Comparison of ENCODE assay signal across 12 mouse cellular contexts in the genomic region with DNA sequence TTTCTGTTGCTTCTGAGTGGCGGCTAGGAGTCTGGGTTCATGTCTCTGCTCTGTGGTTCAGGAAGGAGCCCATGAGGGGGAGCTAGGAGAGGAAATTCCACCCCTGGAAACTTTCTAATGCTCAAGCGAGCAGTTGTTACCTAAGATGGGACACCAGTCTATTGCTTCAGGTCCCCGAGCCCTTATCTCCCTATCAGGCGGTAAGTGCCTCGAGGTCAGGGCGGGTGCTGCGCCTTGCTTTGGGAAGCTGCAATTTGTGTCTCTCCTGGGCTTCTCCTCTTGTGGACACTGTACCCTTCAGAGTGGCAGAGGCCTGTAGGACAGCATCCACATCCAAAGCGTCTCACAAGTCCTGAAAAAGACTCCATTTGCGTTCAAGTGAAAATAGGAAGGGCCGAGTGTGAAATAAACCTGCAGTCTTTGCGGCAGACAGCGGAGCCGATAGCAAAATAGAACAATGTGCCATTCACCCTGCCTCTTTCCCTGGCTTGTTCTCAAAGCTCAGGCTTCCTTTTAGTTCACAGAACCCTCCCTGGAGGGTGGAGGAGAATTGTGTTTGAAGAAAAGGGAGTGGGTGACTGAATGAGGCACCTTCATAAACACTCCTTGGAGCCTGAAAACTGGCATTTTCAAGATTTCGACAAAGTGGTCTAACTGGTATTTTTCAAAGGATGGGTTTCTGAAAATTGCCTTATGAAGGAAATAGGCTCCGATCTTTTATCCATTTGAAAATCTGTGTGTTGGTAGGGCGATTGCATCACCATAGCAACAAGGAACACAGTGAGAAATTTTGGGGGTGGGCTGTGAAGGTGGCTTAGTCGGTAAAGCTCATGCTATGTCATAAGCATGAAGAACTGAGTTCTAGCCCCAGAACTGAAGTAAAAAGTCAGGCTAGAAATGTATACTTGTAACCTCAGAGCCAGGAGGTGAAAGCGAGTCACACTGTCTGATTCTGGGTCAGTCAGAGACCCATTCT.
DNase-seq lines count a peak whose midpoint lies in the region; ATAC-seq and TF ChIP-seq lines count a peak whose summit lies in the region.
"Had no signal": no experiment of that assay in that cellular context is flagged by ENCODE, and none has a peak within 500 bp of the region (broad histone marks: within the 10 kb centered on the region; RNA-seq: fewer than 3 reads in every experiment).

No protein-coding gene starts in this region.

- no peaks in the 10 kb centered on the region for H3K36me3 ChIP-seq in lung, postnatal 0 days (ENCODE audit: insufficient read depth, low read length)
- no peaks in the 10 kb centered on the region for H3K36me3 ChIP-seq in forebrain, embryonic 12.5 days (replicated peaks)
- H3K36me3 ChIP-seq in stomach, postnatal 0 days (ENCODE audit: control insufficient read depth, insufficient read depth, low read length): no peaks in the 10 kb centered on the region
- H3K36me3 ChIP-seq: heart, embryonic 15.5 days; limb, embryonic 12.5 days had no signal

- ATAC-seq in lung, postnatal 0 days: 0 out of 2 replicates have a peak, but pooled peaks have one; percentile 25
- peak; percentile 37; the same call in 1 of the 2 replicates for ATAC-seq in forebrain, embryonic 12.5 days (ENCODE audit: low FRiP score)
- ATAC-seq in megakaryocyte, adult 5-6 weeks (ENCODE audit: poor library complexity, severe bottlenecking): peak; percentile 53
- no peak for ATAC-seq in stomach, postnatal 0 days (ENCODE audit: low FRiP score, low TSS enrichment)

- 46% methylated on average over 18 of the region's 18 CpGs for WGBS in lung, postnatal 0 days
- 28% methylated on average over 18 of the region's 18 CpGs for WGBS in forebrain, embryonic 12.5 days
- WGBS in stomach, postnatal 0 days: 50% methylated on average over 18 of the region's 18 CpGs

- no peak for TF ChIP-seq CTCF in lung, postnatal 0 days (IDR thresholded peaks at IDR 0.05)
- no peak for TF ChIP-seq CTCF in stomach, postnatal 0 days (IDR thresholded peaks at IDR 0.05; ENCODE audit: low read depth)

- H3K27me3 ChIP-seq in lung, postnatal 0 days (replicated peaks; ENCODE audit: insufficient read depth, low read length): no peaks in the 10 kb centered on the region
- no peaks in the 10 kb centered on the region for H3K27me3 ChIP-seq in forebrain, embryonic 12.5 days
- H3K27me3 ChIP-seq in stomach, postnatal 0 days (ENCODE audit: control insufficient read depth, insufficient read depth, low read length): no peaks in the 10 kb centered on the region
- H3K27me3 ChIP-seq: heart, embryonic 15.5 days; limb, embryonic 12.5 days had no signal

- H3K9me3 ChIP-seq in lung, postnatal 0 days (ENCODE audit: low read length): no peaks in the 10 kb centered on the region
- no peaks in the 10 kb centered on the region for H3K9me3 ChIP-seq in forebrain, embryonic 12.5 days
- no peaks in the 10 kb centered on the region for H3K9me3 ChIP-seq in stomach, postnatal 0 days (ENCODE audit: control insufficient read depth, low read length)
- H3K9me3 ChIP-seq: heart, embryonic 15.5 days; limb, embryonic 12.5 days had no signal

- H3K27ac ChIP-seq in lung, postnatal 0 days (ENCODE audit: low read length): no peak overlapping the region
- H3K27ac ChIP-seq in forebrain, embryonic 12.5 days: peak overlapping the region; percentile 63
- peak overlapping the region; percentile 40; the same call in 1 of the 2 replicates for H3K27ac ChIP-seq in stomach, postnatal 0 days (replicated peaks)
- H3K27ac ChIP-seq: heart, embryonic 15.5 days; limb, embryonic 12.5 days had no signal

- DNase-seq in lung, postnatal 0 days (ENCODE audit: low spot score): peak; percentile 10
- DNase-seq in lung, postnatal 4 days: no peak
- no peak for DNase-seq in stomach, postnatal 0 days (ENCODE audit: low spot score)
- no peak for DNase-seq in cerebellum, postnatal 10 days
- no peak for DNase-seq in spleen, adult 12 weeks (ENCODE audit: low spot score)
- DNase-seq: cerebellum, adult 11 months; right cerebral cortex, postnatal 4 days; thymus, postnatal 36 days had no signal

- no peaks in the 10 kb centered on the region for H3K4me1 ChIP-seq in lung, postnatal 0 days (ENCODE audit: insufficient read depth, low read depth, low read length)
- H3K4me1 ChIP-seq in forebrain, embryonic 12.5 days: peaks cover 28% of the 10 kb centered on the region
- H3K4me1 ChIP-seq in stomach, postnatal 0 days (replicated peaks; ENCODE audit: control insufficient read depth, insufficient read depth): no peaks in the 10 kb centered on the region
- H3K4me1 ChIP-seq: heart, embryonic 15.5 days had no signal

- no peak overlapping the region for H3K4me3 ChIP-seq in lung, postnatal 0 days (ENCODE audit: low read depth, low read length)
- H3K4me3 ChIP-seq in forebrain, embryonic 12.5 days (replicated peaks): no peak overlapping the region
- H3K4me3 ChIP-seq in stomach, postnatal 0 days (ENCODE audit: low read depth, low read length): no peak overlapping the region
- H3K4me3 ChIP-seq: heart, embryonic 15.5 days; limb, embryonic 12.5 days had no signal

- no peak overlapping the region for H3K9ac ChIP-seq in lung, postnatal 0 days (replicated peaks; ENCODE audit: low read depth)
- H3K9ac ChIP-seq in forebrain, embryonic 12.5 days: no peak overlapping the region
- H3K9ac ChIP-seq in stomach, postnatal 0 days (ENCODE audit: low read length): no peak overlapping the region
- H3K9ac ChIP-seq: heart, embryonic 15.5 days; limb, embryonic 12.5 days had no signal

- TF ChIP-seq EP300 in lung, postnatal 0 days (IDR thresholded peaks at IDR 0.05): no peak
- TF ChIP-seq EP300 in stomach, postnatal 0 days (optimal IDR thresholded peaks at IDR 0.05): no peak

- H3K4me2 ChIP-seq in lung, postnatal 0 days (replicated peaks; ENCODE audit: low read depth, low read length): no peak overlapping the region
- peak overlapping the region; percentile 22 for H3K4me2 ChIP-seq in forebrain, embryonic 12.5 days
- peak overlapping the region; percentile 12; the same call in 1 of the 2 replicates for H3K4me2 ChIP-seq in stomach, postnatal 0 days (replicated peaks; ENCODE audit: low read depth)
- H3K4me2 ChIP-seq: heart, embryonic 15.5 days; limb, embryonic 12.5 days had no signal
